Mouse (Mus musculus): ENCODE results near the gene Hist1h2be.

GRCm38 (mm10) chr13:23554393-23554792 lies 66.5 kb downstream of the Hist1h2be start:
- TF ChIP-seq CTCF (IDR thresholded peaks at IDR 0.05; ENCODE audit: low read depth) (no peak), EP300 (IDR thresholded peaks at IDR 0.05; ENCODE audit: low read depth) (no peak)

All from heart, postnatal 0 days (tissue).